Mouse (Mus musculus) erythroblast, embryonic 14.5 days (primary cell): ENCODE data around the gene Bcor. TPM values are rescaled to one million over a fixed set of nuclear protein-coding genes. Genes with fewer than 3 reads are reported as not detected.

ENCODE experiments used
- H3K27me3 ChIP-seq: 2 replicates; pipeline ENCODE4 v1.6.1; 2012; ENCODE audit warnings: inconsistent platforms; ENCODE audit not compliant: control insufficient read depth
- H3K36me3 ChIP-seq: 2 replicates; pipeline ENCODE4 v1.6.1; 2012; ENCODE audit warnings: mild to moderate bottlenecking, inconsistent platforms; ENCODE audit not compliant: control insufficient read depth
- H3K4me1 ChIP-seq: 2 replicates; pipeline ENCODE4 v1.6.1; 2012; ENCODE audit warnings: inconsistent platforms; ENCODE audit not compliant: control insufficient read depth
- H3K4me3 ChIP-seq: replicated peaks from 2 replicates; pipeline ENCODE3; 2012; ENCODE audit warnings: moderate library complexity, mild to moderate bottlenecking, inconsistent platforms
- H3K9me3 ChIP-seq: 2 replicates; pipeline ENCODE4 v1.6.1; 2012; ENCODE audit warnings: low read length, inconsistent platforms, mixed read lengths; ENCODE audit not compliant: control insufficient read depth
- GATA1 ChIP-seq: IDR thresholded peaks from 2 replicates; pipeline ENCODE4 v1.6.1; 2012; ENCODE audit warnings: low read length, inconsistent platforms, mixed read lengths
- TAL1 ChIP-seq: IDR thresholded peaks from 3 replicates; pipeline ENCODE4 v1.6.1; 2012; ENCODE audit warnings: low read length, inconsistent platforms, mixed read lengths
- polyA plus RNA-seq: library from polyadenylated mRNA; stranded (reverse); fragments of >175 nt; gene quantifications from 2 replicates; pipeline ENCODE4 v1.2.3, GENCODE M21; 2012

Gene Bcor
- polyA plus RNA-seq, 1 experiment, result 0.66 TPM

DNA sequence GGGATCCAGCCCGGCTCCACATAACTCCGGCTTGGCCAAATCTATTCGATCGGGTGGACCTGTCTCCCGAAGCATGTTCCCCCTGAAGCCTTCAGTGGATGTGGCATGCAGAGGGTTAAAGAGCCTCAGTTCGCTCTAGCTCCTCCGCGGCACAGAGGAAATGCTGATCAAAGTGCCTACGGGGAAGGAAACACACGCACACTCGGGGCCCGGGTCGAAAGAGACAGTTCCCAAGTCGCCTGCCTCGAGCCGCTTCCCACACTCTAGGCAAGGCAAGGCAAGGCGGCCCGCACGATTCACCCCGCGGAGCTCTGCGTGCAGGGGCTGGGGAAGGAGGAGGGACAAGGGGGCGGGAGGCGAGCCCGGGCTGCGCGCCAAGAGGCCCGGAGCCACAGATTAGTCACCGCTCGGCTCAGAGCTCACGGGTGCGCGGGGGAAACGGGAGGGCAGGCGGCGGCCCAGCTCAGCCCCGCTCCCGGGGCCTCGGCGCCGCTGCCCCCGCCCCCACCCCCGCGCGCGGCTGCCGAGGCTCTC, 69.2 kb downstream of the Bcor start:
- peaks cover 31% of the 10 kb centered on the region; the same call in 1 of the 2 replicates for H3K9me3 ChIP-seq
- no peaks in the 10 kb centered on the region for H3K36me3 ChIP-seq
- H3K27me3 ChIP-seq, result peaks cover 100% of the 10 kb centered on the region
- H3K4me1 ChIP-seq, result peaks cover 46% of the 10 kb centered on the region
- TF ChIP-seq TAL1, result no peak
- no peak for TF ChIP-seq GATA1
- H3K4me3 ChIP-seq, result no peak overlapping the region

GRCm38 (mm10) chrX:12090151-12090870, 69.8 kb downstream of the Bcor start:
- Histone ChIP-seq H3K9me3 (peaks cover 31% of the 10 kb centered on the region; the same call in 1 of the 2 replicates), H3K4me3 (no peak overlapping the region), H3K36me3 (no peaks in the 10 kb centered on the region), H3K4me1 (peaks cover 52% of the 10 kb centered on the region), H3K27me3 (peaks cover 100% of the 10 kb centered on the region)
- TF ChIP-seq TAL1 (no peak), GATA1 (no peak)

DNA sequence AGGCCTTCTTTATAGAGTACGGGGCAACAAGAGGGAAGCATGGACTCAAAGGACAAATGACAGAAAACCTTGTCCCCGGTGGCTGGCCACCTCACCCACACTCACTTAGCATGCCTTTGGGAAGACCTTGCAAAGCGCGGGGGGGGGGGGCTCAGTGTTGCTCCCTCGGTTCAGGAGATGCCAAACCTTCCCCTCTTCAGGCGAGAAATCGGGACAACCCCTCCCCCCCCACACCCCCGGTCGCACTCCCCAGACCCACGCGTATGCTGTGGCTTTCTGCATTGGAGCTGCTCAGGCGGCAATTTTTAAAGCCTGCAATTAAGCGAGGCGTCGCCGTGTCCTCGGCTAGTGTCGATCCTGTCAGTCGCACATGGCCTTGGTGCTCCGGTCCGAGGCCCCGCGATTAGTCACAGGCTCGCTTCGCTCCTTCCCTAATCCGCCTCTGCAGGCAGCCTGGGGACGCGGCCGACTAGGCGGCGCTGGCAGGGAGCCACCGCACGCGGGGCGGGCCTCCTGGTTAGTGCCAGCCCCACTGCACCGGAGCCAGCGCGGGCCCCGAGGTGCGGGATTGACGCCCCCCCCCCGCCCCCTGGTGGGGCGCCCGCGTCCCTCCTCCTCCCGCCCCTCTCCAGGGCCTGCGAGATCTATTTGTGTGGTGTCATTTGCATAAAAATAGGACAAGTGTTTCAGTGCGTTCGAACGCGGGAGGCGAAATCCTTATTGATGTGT, 70.6 kb downstream of the Bcor start:
- Histone ChIP-seq H3K4me3 (no peak overlapping the region), H3K36me3 (no peaks in the 10 kb centered on the region), H3K4me1 (peaks cover 60% of the 10 kb centered on the region), H3K27me3 (peaks cover 100% of the 10 kb centered on the region), H3K9me3 (peaks cover 31% of the 10 kb centered on the region; the same call in 1 of the 2 replicates)
- TF ChIP-seq TAL1 (no peak), GATA1 (no peak)

GRCm38 (mm10) chrX:12089027-12089340, 71.2 kb downstream of the Bcor start:
- Histone ChIP-seq H3K9me3 (peaks cover 31% of the 10 kb centered on the region; the same call in 1 of the 2 replicates), H3K4me1 (peaks cover 60% of the 10 kb centered on the region), H3K27me3 (peaks cover 100% of the 10 kb centered on the region), H3K4me3 (peak overlapping the region; percentile 64), H3K36me3 (no peaks in the 10 kb centered on the region)
- no peak for TF ChIP-seq TAL1
- no peak for TF ChIP-seq GATA1

- Histone ChIP-seq H3K4me3 (peak overlapping the region; percentile 64), H3K36me3 (no peaks in the 10 kb centered on the region), H3K27me3 (peaks cover 100% of the 10 kb centered on the region), H3K4me1 (peaks cover 60% of the 10 kb centered on the region), H3K9me3 (peaks cover 31% of the 10 kb centered on the region; the same call in 1 of the 2 replicates)
- TF ChIP-seq TAL1, result no peak
- TF ChIP-seq GATA1, result no peak
These were observed 71.7 kb downstream of the Bcor start for GRCm38 (mm10) chrX:12088301-12089026.

DNA sequence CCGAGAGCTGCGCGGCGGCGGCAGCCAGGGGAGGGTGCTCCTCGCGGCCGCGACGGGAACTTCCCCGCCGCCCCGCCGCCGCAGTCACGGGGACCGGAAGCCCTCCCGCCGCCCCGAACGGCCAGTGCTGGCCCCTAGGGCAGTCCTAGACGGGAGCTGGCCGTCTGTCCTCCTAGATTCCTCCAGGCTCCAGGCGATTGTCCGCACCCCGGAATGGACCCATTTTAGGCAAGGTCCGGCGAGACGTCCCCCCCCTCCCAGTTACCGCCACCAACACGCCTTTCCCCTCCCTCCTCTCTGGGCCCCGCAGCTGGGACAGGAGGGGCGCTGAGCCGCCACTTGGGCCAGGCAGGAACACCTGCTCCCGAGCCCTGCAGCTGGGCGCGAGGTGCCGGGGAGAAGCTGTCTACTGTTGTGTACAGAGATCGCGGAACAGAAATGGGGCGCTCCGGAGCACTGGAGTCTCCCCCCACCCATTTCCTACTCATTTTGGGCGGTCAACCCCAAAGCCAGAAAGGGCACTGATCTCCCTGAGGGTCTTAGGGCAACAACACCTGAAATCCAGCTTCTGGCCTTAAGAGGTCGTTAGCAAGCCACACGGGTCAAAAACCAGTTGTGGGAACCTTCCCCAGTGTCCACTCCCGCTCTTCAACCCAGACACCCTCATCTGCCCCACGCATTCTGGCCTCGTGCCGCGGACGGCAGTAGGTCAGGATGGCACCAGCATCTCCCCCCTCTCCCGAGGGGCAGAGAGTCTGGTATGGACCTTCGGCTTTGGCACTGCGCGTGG, 72.4 kb downstream of the Bcor start:
- peak overlapping the region; percentile 64 for H3K4me3 ChIP-seq
- H3K9me3 ChIP-seq, result peaks cover 31% of the 10 kb centered on the region; the same call in 1 of the 2 replicates
- TF ChIP-seq TAL1, result no peak
- TF ChIP-seq GATA1, result no peak
- no peaks in the 10 kb centered on the region for H3K36me3 ChIP-seq
- H3K4me1 ChIP-seq, result peaks cover 60% of the 10 kb centered on the region
- peaks cover 100% of the 10 kb centered on the region for H3K27me3 ChIP-seq

GRCm38 (mm10) chrX:12086674-12087510, 73.3 kb downstream of the Bcor start:
- Histone ChIP-seq H3K4me1 (peaks cover 60% of the 10 kb centered on the region), H3K27me3 (peaks cover 100% of the 10 kb centered on the region), H3K4me3 (peak overlapping the region; percentile 64), H3K36me3 (no peaks in the 10 kb centered on the region), H3K9me3 (peaks cover 31% of the 10 kb centered on the region; the same call in 1 of the 2 replicates)
- no peak for TF ChIP-seq GATA1
- no peak for TF ChIP-seq TAL1
